Mouse (Mus musculus) gastrocnemius, postnatal 10 days (tissue): Measurements from ENCODE around the gene Zpr1. TPM values are rescaled to one million over a fixed set of nuclear protein-coding genes. Genes with fewer than 3 reads are reported as not detected.

Experiments
- DNase-seq: peaks from one replicate; pipeline ENCODE4 v3.0.0; 2021; ENCODE audit warnings: mixed read lengths
- long read RNA-seq, 2 experiments: library from polyadenylated mRNA; stranded (forward); transcript quantifications; one replicate each; pipeline ENCODE4 v2.0.0; 2021
- total RNA-seq, 2 experiments: library from RNA; stranded (reverse); gene quantifications; 2 replicates each; pipeline ENCODE4 v1.2.3; 2021

The Zpr1 gene
- 10 to 100 TPM; 17.0 to 17.9 TPM for total RNA-seq
- long read RNA-seq, experiment 1, transcript Zpr1-206 (14 exons, 2,984 nt), result major isoform, 30 of 44 reads
- long read RNA-seq, experiment 1, partial matches to known transcripts, result 5 of 44 reads
- long read RNA-seq, experiment 1, other reads (novel, unspliced or antisense), result 9 of 44 reads
- long read RNA-seq, experiment 2, transcript Zpr1-206 (14 exons, 2,984 nt), result major isoform, 22 of 24 reads
- long read RNA-seq, experiment 2, partial matches to known transcripts, result 1 of 24 reads
- long read RNA-seq, experiment 2, other reads (novel, unspliced or antisense), result 1 of 24 reads

- peak; percentile 81 for DNase-seq
Observed at GRCm38 (mm10) chr9:46272677-46273454, at the start of gene Zpr1. TSS of gene Zpr1 (plus strand) at chr9:46273064.

- no peak for DNase-seq
Observed at GRCm38 (mm10) chr9:46223090-46223489, 49.8 kb upstream of the Zpr1 start.

DNA sequence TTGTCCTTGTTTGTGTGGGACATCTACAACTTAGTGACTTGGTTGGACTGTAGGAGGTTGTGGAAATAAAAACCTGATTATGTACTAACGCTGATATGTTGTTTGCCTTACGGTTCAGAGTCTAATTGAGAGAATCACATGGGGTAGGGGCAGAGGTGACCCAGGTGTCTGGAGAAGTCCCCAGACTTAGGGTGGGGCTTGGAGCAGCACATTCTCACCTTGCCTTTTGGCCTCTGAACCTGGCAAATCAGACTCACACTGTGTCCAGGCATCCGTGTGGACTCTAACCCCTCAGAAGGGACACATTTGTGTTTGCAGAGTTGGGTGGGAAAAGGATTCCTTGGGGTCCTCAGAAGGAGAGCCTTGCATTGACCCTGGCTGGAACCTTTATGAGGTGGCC, 48.8 kb upstream of the Zpr1 start:
- no peak for DNase-seq

DNA sequence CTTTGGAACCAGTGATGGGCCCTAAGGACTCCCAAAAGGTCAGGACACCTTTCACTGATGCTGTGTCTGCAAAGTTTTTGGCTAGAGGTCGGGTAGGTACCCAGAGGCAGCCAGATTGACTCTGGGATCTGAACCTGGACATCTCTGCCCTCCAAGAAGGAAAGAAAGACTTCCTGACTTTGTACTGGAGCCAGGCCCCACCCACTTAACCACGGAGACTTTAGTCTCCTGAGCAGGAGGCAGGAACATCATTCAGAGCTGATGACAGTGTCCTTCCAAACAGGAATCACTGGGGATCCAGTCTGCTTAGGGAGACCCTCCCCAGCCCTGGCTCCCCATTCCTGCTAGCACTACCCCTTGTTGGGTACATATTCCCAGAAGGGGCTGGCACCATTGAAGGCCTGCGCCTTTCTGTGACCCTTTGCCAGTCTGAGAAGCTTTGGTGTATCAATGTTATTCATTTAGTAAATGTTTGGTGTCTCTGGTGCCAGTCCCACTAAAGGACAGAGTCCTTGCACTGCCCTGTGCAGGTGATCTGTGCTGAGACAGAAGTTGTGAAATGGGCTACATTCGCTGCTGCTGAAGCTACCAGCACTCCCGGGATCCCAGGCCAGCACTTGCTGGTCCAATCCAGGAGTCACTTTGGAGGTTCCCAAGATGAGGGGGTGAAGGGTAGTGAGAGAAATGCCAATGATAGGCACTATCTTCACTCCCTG, 47.8 kb upstream of the Zpr1 start:
- no peak for DNase-seq

DNA sequence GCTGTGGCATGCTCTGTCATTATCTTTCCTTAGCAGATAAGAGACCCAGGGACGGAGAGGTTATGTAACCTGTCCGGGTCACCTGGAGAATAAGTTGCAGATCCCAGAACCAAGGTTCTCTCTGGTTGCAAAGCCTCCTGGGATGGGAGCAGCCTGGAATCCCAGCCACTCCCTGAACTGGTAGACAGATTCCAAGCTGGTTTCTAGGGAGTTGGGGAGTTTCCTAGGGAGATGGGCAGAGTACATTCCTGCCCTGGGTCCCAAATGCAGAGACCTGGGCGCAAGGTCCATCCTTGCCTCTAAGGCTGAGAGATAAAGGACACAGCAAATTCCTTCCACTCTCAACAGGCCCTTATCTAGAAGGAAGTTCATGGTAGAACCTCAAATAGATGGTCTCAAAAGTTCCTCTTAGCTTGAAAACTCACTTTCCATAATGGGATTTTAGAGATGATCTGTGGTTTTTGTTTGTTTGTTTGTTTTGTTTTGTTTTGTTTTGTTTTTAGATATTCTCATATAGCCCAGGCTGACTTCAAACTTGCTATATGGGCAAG, 45.7 kb upstream of the Zpr1 start:
- DNase-seq, result no peak

DNA sequence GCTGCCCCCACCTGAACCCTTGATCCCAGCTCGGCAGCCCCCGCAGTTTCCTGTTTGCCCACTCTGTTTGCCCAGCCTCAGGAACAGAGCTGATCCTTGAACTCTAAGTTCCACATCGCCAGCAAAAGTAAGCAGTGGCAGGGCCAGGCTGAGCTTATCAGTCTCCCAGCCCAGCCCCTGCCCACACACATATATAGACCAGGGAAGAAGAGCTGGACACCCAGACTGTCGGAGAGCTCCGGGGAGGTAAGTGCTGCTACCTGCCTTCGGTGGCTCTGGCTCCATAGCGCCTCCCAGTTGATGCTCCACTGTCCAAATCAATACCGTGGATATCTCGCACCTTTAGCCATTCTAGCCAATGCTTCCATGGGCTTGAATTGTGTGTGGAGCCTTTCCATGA, 44.4 kb upstream of the Zpr1 start, which contains the start of gene Apoa1:
Gene Apoa1 (plus strand): TSS at position 90 of the 400 bp plus-strand sequence.
- DNase-seq, result no peak

DNA sequence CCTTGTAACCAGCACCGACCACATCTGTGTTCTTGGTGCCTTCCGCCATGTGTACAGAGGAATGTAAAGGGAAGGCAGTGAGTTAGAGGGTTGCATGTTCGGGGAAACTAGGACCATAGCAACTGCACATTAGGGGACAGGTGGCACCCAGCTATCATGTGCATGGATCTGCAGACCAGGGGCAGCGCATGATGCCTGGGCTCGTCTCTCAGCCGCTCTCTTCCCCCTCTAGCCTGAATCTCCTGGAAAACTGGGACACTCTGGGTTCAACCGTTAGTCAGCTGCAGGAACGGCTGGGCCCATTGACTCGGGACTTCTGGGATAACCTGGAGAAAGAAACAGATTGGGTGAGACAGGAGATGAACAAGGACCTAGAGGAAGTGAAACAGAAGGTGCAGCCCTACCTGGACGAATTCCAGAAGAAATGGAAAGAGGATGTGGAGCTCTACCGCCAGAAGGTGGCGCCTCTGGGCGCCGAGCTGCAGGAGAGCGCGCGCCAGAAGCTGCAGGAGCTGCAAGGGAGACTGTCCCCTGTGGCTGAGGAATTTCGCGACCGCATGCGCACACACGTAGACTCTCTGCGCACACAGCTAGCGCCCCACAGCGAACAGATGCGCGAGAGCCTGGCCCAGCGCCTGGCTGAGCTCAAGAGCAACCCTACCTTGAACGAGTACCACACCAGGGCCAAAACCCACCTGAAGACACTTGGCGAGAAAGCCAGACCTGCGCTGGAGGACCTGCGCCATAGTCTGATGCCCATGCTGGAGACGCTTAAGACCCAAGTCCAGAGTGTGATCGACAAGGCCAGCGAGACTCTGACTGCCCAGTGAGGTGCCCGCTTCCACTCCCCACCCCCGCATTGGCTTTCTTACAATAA, 43.1 kb upstream of the Zpr1 start:
- peak; percentile 82 for DNase-seq

GRCm38 (mm10) chr9:46230450-46230975, 42.4 kb upstream of the Zpr1 start:
- DNase-seq, result no peak

DNA sequence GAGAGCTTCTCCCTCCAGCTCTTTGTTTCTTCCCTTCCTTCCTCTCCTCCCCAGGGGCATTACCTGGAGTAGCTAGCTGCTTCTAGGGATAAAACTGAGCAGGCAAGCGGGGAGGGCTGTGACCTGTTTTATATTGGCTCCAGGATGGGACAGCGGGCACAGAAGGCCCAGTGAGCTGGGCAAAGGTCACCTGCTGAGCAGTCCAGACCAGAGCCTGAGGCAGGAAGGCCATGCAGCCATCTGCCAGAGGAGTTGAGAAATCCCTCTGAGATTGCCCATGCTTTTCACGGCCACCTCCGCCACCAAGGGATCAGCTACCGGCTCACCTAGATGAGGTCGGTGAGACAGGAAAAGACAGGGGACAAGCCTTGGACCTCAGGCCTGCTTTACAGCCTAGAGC, 37.7 kb upstream of the Zpr1 start:
- DNase-seq, result no peak

- DNase-seq, result no peak
Observed at GRCm38 (mm10) chr9:46235596-46235648, 37.4 kb upstream of the Zpr1 start, which contains the start of gene Apoc3. TSS of gene Apoc3 (minus strand) at chr9:46235636.

- no peak for DNase-seq
Observed at GRCm38 (mm10) chr9:46235649-46236048, 37.2 kb upstream of the Zpr1 start.

- DNase-seq, result no peak
Observed at GRCm38 (mm10) chr9:46238850-46239249, 34.0 kb upstream of the Zpr1 start.

DNA sequence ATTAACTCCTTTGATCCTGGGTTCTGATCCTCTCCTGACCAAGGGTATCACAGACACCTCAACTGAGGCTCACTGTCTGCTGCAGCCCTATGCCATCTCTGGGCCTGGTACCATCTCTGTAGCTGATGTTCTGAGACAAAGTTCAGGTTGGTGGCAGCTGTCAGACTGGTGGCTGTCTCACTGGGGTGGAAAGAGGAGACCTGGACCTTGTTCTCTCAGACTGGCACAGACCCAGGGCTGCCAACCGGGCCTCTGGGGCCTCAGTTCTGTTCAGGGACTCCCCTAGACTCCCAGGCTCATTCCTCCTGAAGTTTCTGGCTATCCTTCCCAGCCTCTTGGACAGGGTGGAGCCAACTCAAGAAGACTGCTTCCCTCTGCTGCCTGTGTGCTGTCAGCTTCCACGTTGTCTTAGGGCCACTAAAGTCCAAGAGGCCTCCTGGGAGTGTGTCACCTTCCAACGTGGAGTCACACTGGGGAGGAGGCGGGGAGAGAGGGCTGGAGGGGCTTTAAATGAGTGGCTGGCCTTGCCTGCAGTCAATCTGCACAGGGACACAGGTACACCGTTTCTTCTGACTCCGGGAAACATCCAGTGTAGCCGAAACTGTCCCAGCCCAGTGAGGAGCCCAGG, 32.2 kb upstream of the Zpr1 start, which contains the start of gene Apoa4:
Gene Apoa4 (plus strand): TSS at position 171 of the 628 bp plus-strand sequence.
- no peak for DNase-seq

DNA sequence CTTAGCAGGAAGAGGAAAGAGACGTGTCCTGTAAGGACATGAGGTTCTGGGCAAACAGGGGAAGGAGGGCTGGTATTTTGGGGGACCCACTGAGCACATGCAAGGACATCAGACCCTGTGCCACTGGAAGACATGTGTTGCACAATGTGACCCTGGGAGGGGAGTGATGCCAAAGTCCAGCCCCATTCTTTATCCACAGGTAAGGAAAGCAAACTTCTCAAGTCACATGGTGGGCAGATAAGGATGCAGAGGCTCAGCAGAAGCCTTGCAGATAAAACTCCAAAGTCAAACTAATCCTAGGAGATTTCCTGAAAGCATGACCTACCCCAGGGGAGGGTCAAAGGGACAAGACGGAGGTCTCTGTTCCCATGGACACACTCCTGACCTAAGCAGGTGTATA, 31.0 kb upstream of the Zpr1 start:
- no peak for DNase-seq

GRCm38 (mm10) chr9:46243122-46243521, 29.7 kb upstream of the Zpr1 start:
- no peak for DNase-seq

DNA sequence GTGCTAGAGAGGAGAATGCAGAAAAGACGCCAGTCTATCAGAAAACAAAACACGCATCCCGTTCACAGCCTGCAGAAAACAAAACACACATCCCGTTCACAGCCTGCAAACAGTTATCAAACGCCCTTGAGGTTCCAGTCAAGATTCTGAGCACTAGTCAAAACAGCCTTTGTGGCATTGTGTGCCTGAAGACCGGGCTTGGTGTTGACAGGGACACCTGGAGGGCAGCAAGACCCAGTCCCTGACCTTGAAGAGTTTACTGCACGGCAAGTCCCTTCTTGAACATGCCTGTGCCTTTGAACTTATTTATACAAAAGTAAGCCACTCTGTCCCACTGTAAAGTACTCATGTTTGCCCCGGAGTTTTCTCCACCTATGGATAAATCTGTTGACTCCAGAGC, 29.3 kb upstream of the Zpr1 start:
- no peak for DNase-seq

DNA sequence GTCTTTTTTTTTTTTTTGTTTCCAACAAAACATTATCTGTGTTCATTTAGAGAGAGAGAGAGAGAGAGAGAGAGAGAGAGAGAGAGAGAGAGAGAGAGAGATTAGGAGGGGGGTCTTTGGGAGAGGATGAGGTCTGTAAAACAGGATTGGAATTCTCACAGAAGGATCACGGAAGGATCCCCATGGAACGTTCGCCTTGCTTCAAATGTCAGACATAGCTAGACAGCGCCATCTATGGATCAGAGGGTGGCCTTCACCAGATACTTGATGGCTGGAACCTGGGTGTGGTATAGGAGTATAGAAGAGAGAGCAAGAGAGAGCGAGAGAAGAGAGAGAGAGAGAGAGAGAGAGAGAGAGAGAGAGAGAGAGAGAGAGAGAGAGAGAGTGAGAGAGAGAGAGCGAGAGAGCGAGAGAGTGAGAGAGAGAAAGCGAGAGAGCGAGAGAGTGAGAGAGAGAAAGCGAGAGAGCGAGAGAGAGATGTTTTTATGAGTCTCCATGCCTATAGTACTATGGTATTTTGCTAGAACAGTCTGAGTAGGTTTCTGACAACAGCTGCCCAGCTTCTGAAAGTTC, 26.0 kb upstream of the Zpr1 start:
- peak; percentile 51 for DNase-seq

- no peak for DNase-seq
Observed at GRCm38 (mm10) chr9:46256177-46256576, 16.7 kb upstream of the Zpr1 start.

DNA sequence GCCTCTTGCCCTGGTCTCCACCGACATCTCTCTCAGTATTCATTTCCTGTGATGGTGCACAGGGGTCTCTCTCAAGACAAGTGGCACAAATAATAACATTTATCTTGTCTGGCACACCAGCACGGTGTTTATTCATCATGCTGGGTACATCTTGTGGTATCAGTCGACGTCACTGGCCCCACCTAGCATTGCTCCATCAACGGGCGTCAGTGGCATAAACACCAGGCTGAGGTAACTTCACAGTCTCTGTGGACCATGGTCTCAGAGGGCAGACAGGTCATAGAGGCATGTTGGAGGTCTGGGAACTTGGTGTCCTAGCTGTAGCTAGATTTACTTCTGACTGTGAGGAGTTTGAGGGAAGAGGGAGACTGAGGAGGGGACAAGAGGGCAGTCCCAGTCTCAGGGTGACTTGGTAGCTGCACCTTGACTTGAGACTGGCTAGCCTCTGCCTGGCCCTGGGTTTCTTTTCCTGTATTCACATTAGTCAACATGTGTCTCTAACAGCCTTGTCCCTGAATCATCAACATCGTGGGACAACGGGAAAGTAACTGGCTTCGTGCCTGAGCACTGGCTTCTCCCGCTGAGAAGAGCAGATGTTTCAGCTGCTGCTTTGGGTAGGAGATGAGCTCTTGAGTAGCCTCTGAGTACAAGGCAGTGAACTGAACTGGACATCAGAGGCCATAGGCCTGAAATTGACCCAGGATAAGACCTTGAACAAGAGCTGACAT, 16.0 kb upstream of the Zpr1 start:
- no peak for DNase-seq

DNA sequence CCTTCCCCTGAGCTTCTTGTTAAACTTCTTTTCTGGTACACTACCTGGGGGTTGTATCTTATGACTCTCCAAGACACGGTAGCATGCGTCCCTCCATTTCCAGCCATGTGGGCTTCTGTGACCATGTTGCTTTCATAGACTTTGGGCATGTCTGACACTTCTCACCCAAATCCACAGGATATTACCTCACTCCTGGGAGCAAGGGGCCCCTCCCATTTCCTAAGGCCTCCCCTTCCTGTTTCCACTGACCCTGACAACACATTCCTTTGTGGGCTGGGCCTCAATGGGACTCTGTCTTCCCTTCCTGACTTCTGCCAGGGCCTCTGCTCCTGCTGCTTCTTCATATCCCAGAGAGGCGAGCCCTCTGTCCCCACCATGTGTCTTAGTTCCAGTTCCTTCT, 15.3 kb upstream of the Zpr1 start:
- no peak for DNase-seq
